ENCODE assay signal across 8 mouse cellular contexts in the genomic region with DNA sequence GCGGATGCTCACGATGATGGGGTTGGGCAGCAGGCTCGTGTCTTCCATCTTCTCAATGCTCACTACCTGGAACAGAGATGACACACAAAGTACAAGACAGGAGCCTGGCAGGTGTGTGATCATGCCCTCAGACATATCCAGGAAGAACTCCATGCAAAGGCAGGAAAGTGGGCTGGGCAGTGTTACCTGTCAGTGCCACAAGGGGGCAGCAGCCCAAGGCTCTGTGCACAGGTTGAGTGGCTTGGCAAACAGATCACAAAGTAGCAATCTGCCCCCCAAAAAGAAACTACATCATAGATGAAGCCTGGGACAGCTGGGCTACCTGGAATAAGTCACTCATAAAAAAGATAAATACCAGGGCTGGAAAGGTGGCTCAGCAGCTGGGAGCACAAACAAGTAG. TPM values are rescaled to one million over a fixed set of nuclear protein-coding genes. Genes with fewer than 3 reads are reported as not detected.
A peak's percentile ranks its signal among the peaks of the same experiment; 100 is the strongest.
DNase-seq lines count a peak whose midpoint lies in the region; ATAC-seq and TF ChIP-seq lines count a peak whose summit lies in the region.

No protein-coding gene starts in this region.

- no peak overlapping the region for H3K27ac ChIP-seq in forebrain, embryonic 13.5 days

- peaks cover 4% of the 10 kb centered on the region for H3K9me3 ChIP-seq in E14TG2a.4 (ENCODE audit: low read length)
- H3K9me3 ChIP-seq in forebrain, embryonic 13.5 days (replicated peaks), result no peaks in the 10 kb centered on the region

- peak; percentile 48; the same call in 1 of the 2 replicates for ATAC-seq in forebrain, embryonic 13.5 days

- peaks cover 8% of the 10 kb centered on the region for H3K4me1 ChIP-seq in E14TG2a.4 (replicated peaks; ENCODE audit: low read depth, low read length)
- H3K4me1 ChIP-seq in forebrain, embryonic 13.5 days, result 0 out of 2 replicates have a peak, but pooled peaks cover 2% of the 10 kb centered on the region

- H3K4me2 ChIP-seq in forebrain, embryonic 13.5 days, result no peak overlapping the region

- no peak overlapping the region for H3K4me3 ChIP-seq in E14TG2a.4 (replicated peaks; ENCODE audit: low read length)
- H3K4me3 ChIP-seq in forebrain, embryonic 13.5 days, result no peak overlapping the region

- H3K27me3 ChIP-seq in E14TG2a.4 (ENCODE audit: insufficient read depth, low read length), result no peaks in the 10 kb centered on the region
- no peaks in the 10 kb centered on the region for H3K27me3 ChIP-seq in forebrain, embryonic 13.5 days

- H3K36me3 ChIP-seq in E14TG2a.4 (ENCODE audit: insufficient read depth, low read length), result peaks cover 9% of the 10 kb centered on the region; the same call in 1 of the 2 replicates
- H3K36me3 ChIP-seq in forebrain, embryonic 13.5 days (ENCODE audit: poor library complexity, severe bottlenecking), result no peaks in the 10 kb centered on the region

- 61% methylated on average over 3 of the region's 3 CpGs for WGBS in forebrain, embryonic 13.5 days

- TF ChIP-seq CTCF in E14TG2a.4 (conservative IDR thresholded peaks at IDR 0.05; ENCODE audit: low read length), result peak; percentile 98

- H3K9ac ChIP-seq in forebrain, embryonic 13.5 days, result no peak overlapping the region

- peak; percentile 40 for DNase-seq in c-Kit-negative CD71-positive TER-119-positive erythroid progenitor cells, embryonic 14.5 days (ENCODE audit: low read depth, low spot score)
- DNase-seq in heart, postnatal 4 days, result peak; percentile 85
- DNase-seq in layer of hippocampus, postnatal 10 days (ENCODE audit: low spot score in 2 of 2), result peak; percentile 86 to 89
- peak; percentile 83 for DNase-seq in lung, postnatal 25 days (ENCODE audit: low spot score)
- DNase-seq in retina, embryonic 14.5 days (ENCODE audit: low spot score), result peak; percentile 84
- peak; percentile 75 to 80 for DNase-seq in thymus, postnatal 36 days

RNA-seq across cellular contexts. Expression of gene Rpl31, which starts 24.5 kb away (rescaled TPM):
- polyA plus RNA-seq in forebrain, embryonic 13.5 days (2015; fragmentation: Nextera tagmentation; extraction: Ambion mirVana), result 419 and 458 TPM in 2 replicates
- total RNA-seq in heart, postnatal 4 days (2021), result 100 to 1,000 TPM; 810 to 867 TPM
- total RNA-seq in layer of hippocampus, postnatal 10 days (2021), result 100 to 1,000 TPM; 422 to 695 TPM
